In genomic region chr9:61324354-61324753, GRCm38 (mm10) we compare ENCODE assay signal across 16 mouse cellular contexts. TPM values are rescaled to one million over a fixed set of nuclear protein-coding genes. Genes with fewer than 3 reads are reported as not detected.
A peak's percentile ranks its signal among the peaks of the same experiment; 100 is the strongest.
DNase-seq lines count a peak whose midpoint lies in the region; ATAC-seq and TF ChIP-seq lines count a peak whose summit lies in the region.
"Had no signal": no experiment of that assay in that cellular context is flagged by ENCODE, and none has a peak within 500 bp of the region (broad histone marks: within the 10 kb centered on the region; RNA-seq: fewer than 3 reads in every experiment).

No protein-coding gene starts in this region.

- no peaks in the 10 kb centered on the region for H3K79me2 ChIP-seq in heart, adult 2 months (replicated peaks; ENCODE audit: control insufficient read depth, insufficient read depth, low read length)

- no peak for ATAC-seq in hindbrain, postnatal 0 days
- ATAC-seq in embryonic facial prominence, embryonic 11.5 days (replicated peaks; ENCODE audit: insufficient number of reproducible peaks, low FRiP score, low TSS enrichment, low read depth), result peak; percentile 66; the same call in 1 of the 2 replicates
- peak; percentile 79 for ATAC-seq in hindbrain, embryonic 16.5 days

- DNase-seq in hindbrain, embryonic 10.5 days (ENCODE audit: low spot score), result no peak
- no peak for DNase-seq in hindbrain, postnatal 0 days (ENCODE audit: low spot score)
- no peak for DNase-seq in embryonic facial prominence, embryonic 11.5 days (ENCODE audit: low spot score)
- DNase-seq in retina, embryonic 14.5 days (ENCODE audit: low spot score), result peak; percentile 71
- DNase-seq in gastrocnemius, adult 18-20 months (ENCODE audit: low spot score), result no peak
- DNase-seq in heart, adult 2 months, result no peak
- DNase-seq: B cell, adult 2 months; cerebellum, postnatal 36 days; heart, postnatal 36 days; kidney, adult 18-20 months; kidney, postnatal 36 days; left cerebral cortex, postnatal 4 days; thymus, postnatal 25 days had no signal

- intact Hi-C loops in heart, adult 2 months (cut with DNase I), result no loop called here

- no peak for TF ChIP-seq POLR2A in heart, adult 2 months (IDR thresholded peaks at IDR 0.05; ENCODE audit: insufficient read depth, low read depth, low read length)

- H3K4me1 ChIP-seq in hindbrain, embryonic 10.5 days (replicated peaks), result peaks cover 53% of the 10 kb centered on the region
- H3K4me1 ChIP-seq in hindbrain, postnatal 0 days (ENCODE audit: insufficient read depth, low read length), result peaks cover 14% of the 10 kb centered on the region
- peaks cover 13% of the 10 kb centered on the region for H3K4me1 ChIP-seq in embryonic facial prominence, embryonic 11.5 days (ENCODE audit: control insufficient read depth, insufficient read depth, low read length)
- peaks cover 15% of the 10 kb centered on the region for H3K4me1 ChIP-seq in hindbrain, embryonic 16.5 days (ENCODE audit: control insufficient read depth, insufficient read depth, low read depth, low read length)
- H3K4me1 ChIP-seq in heart, adult 2 months (ENCODE audit: control insufficient read depth, insufficient read depth, low read length), result peaks cover 6% of the 10 kb centered on the region

- no peak for TF ChIP-seq CTCF in hindbrain, postnatal 0 days (IDR thresholded peaks at IDR 0.05; ENCODE audit: low read depth)
- TF ChIP-seq CTCF in heart, adult 2 months (IDR thresholded peaks at IDR 0.05), result no peak

- H3K4me3 ChIP-seq in hindbrain, embryonic 10.5 days, result peak overlapping the region; percentile 7
- H3K4me3 ChIP-seq in hindbrain, postnatal 0 days (ENCODE audit: low read length), result no peak overlapping the region
- no peak overlapping the region for H3K4me3 ChIP-seq in embryonic facial prominence, embryonic 11.5 days (ENCODE audit: low read depth, low read length)
- H3K4me3 ChIP-seq in hindbrain, embryonic 16.5 days (ENCODE audit: low read length), result no peak overlapping the region
- no peak overlapping the region for H3K4me3 ChIP-seq in heart, adult 2 months
- H3K4me3 ChIP-seq: stomach, embryonic 15.5 days had no signal

- no peaks in the 10 kb centered on the region for H3K36me3 ChIP-seq in hindbrain, embryonic 10.5 days
- H3K36me3 ChIP-seq in hindbrain, postnatal 0 days (ENCODE audit: insufficient read depth, low read length), result no peaks in the 10 kb centered on the region
- no peaks in the 10 kb centered on the region for H3K36me3 ChIP-seq in embryonic facial prominence, embryonic 11.5 days (replicated peaks; ENCODE audit: control insufficient read depth, insufficient read depth, low read depth, low read length)
- H3K36me3 ChIP-seq in hindbrain, embryonic 16.5 days (ENCODE audit: control insufficient read depth, insufficient read depth, low read length), result no peaks in the 10 kb centered on the region
- H3K36me3 ChIP-seq in heart, adult 2 months (ENCODE audit: control insufficient read depth, insufficient read depth, low read length), result no peaks in the 10 kb centered on the region
- H3K36me3 ChIP-seq: stomach, embryonic 15.5 days had no signal

- peak overlapping the region; percentile 73 for H3K27ac ChIP-seq in hindbrain, embryonic 10.5 days
- no peak overlapping the region for H3K27ac ChIP-seq in hindbrain, postnatal 0 days
- H3K27ac ChIP-seq in embryonic facial prominence, embryonic 11.5 days (replicated peaks; ENCODE audit: low read depth, low read length), result no peak overlapping the region
- no peak overlapping the region for H3K27ac ChIP-seq in hindbrain, embryonic 16.5 days (ENCODE audit: low read depth, low read length)
- H3K27ac ChIP-seq in heart, adult 2 months, result no peak overlapping the region
- H3K27ac ChIP-seq: liver, embryonic 14.5 days; stomach, embryonic 15.5 days had no signal

- H3K4me2 ChIP-seq in hindbrain, postnatal 0 days (ENCODE audit: low read depth, low read length), result no peak overlapping the region
- no peak overlapping the region for H3K4me2 ChIP-seq in embryonic facial prominence, embryonic 11.5 days (ENCODE audit: low read depth, low read length)
- H3K4me2 ChIP-seq in hindbrain, embryonic 16.5 days (ENCODE audit: low read length), result no peak overlapping the region
- H3K4me2 ChIP-seq: stomach, embryonic 15.5 days had no signal

- no peak for TF ChIP-seq EP300 in heart, adult 2 months (IDR thresholded peaks at IDR 0.05; ENCODE audit: insufficient read depth, low read depth, low read length)

- peaks cover 88% of the 10 kb centered on the region for H3K27me3 ChIP-seq in hindbrain, embryonic 10.5 days (ENCODE audit: insufficient read depth, poor library complexity, severe bottlenecking)
- H3K27me3 ChIP-seq in hindbrain, postnatal 0 days (ENCODE audit: insufficient read depth, low read length), result no peaks in the 10 kb centered on the region
- H3K27me3 ChIP-seq in embryonic facial prominence, embryonic 11.5 days (ENCODE audit: control insufficient read depth, insufficient read depth, low read length), result peaks cover 2% of the 10 kb centered on the region; the same call in 1 of the 2 replicates
- no peaks in the 10 kb centered on the region for H3K27me3 ChIP-seq in hindbrain, embryonic 16.5 days (replicated peaks; ENCODE audit: control insufficient read depth, insufficient read depth, low read length)
- no peaks in the 10 kb centered on the region; the same call in 1 of the 2 replicates for H3K27me3 ChIP-seq in heart, adult 2 months (ENCODE audit: control insufficient read depth, insufficient read depth, low read length)

- WGBS in hindbrain, embryonic 10.5 days, result 4% methylated on average over 12 of the region's 12 CpGs
- WGBS in hindbrain, postnatal 0 days, result 16% methylated on average over 12 of the region's 12 CpGs
- WGBS in embryonic facial prominence, embryonic 11.5 days, result 14% methylated on average over 12 of the region's 12 CpGs
- WGBS in hindbrain, embryonic 16.5 days, result 6% methylated on average over 12 of the region's 12 CpGs
- WGBS in heart, adult 2 months, result 57% methylated on average over 12 of the region's 12 CpGs

- no peak overlapping the region; the same call in 1 of the 2 replicates for H3K9ac ChIP-seq in hindbrain, postnatal 0 days (replicated peaks; ENCODE audit: low read length)
- H3K9ac ChIP-seq in embryonic facial prominence, embryonic 11.5 days (replicated peaks; ENCODE audit: low read length), result no peak overlapping the region; the same call in 1 of the 2 replicates
- no peak overlapping the region; the same call in 1 of the 2 replicates for H3K9ac ChIP-seq in hindbrain, embryonic 16.5 days (ENCODE audit: low read depth, low read length)
- H3K9ac ChIP-seq in heart, adult 2 months (ENCODE audit: low read depth, low read length), result no peak overlapping the region
- H3K9ac ChIP-seq: liver, embryonic 14.5 days; stomach, embryonic 15.5 days had no signal

- no peaks in the 10 kb centered on the region for H3K9me3 ChIP-seq in hindbrain, embryonic 10.5 days
- H3K9me3 ChIP-seq in hindbrain, postnatal 0 days (ENCODE audit: low read length), result no peaks in the 10 kb centered on the region
- no peaks in the 10 kb centered on the region for H3K9me3 ChIP-seq in embryonic facial prominence, embryonic 11.5 days (replicated peaks; ENCODE audit: control insufficient read depth, low read length)
- H3K9me3 ChIP-seq in hindbrain, embryonic 16.5 days (ENCODE audit: control insufficient read depth, low read length), result no peaks in the 10 kb centered on the region
- H3K9me3 ChIP-seq: stomach, embryonic 15.5 days had no signal

RNA-seq across cellular contexts. Expression of gene Tle3, which starts 47.8 kb away (rescaled TPM):
- 47.4 and 56.0 TPM in 2 replicates for polyA plus RNA-seq in hindbrain, embryonic 10.5 days (2016; fragmentation: Nextera tagmentation; extraction: Ambion mirVana)
- total RNA-seq in hindbrain, postnatal 0 days (2014; rRNA removed), result 74.1 and 81.3 TPM in 2 replicates
- polyA plus RNA-seq in hindbrain, postnatal 0 days (2015; fragmentation: Nextera tagmentation; extraction: Ambion mirVana), result 15.5 and 17.7 TPM in 2 replicates
- polyA plus RNA-seq in embryonic facial prominence, embryonic 11.5 days (2014; fragmentation: Nextera tagmentation; extraction: Ambion mirVana), result 31.4 and 37.7 TPM in 2 replicates
- 19.5 and 23.0 TPM in 2 replicates for polyA plus RNA-seq in hindbrain, embryonic 16.5 days (2015; fragmentation: Nextera tagmentation; extraction: Ambion mirVana)
- total RNA-seq in gastrocnemius, adult 18-20 months (2021), result 1 to 10 TPM; 7.1 TPM
- 10 to 100 TPM; 16.5 to 16.8 TPM for total RNA-seq in heart, adult 2 months (2021)
- 15.7 and 16.6 TPM in 2 replicates for polyA plus RNA-seq in heart, adult 2 months (2012; rRNA removed)
